Mouse (Mus musculus) hindbrain, embryonic 14.5 days (tissue): ENCODE results near the gene Wfs1. TPM values are rescaled to one million over a fixed set of nuclear protein-coding genes. Genes with fewer than 3 reads are reported as not detected.

Experiments
- ATAC-seq: fragments of 200-750 bp; cut with Nextera tagmentation; 2 replicates; pipeline ENCODE4 v1.8.0; 2017; ENCODE audit warnings: moderate number of reproducible peaks, mild to moderate bottlenecking, moderate TSS enrichment, moderate library complexity; ENCODE audit not compliant: low FRiP score
- DNase-seq: peaks from one replicate; pipeline ENCODE4 v3.0.0-alpha.2; 2015; ENCODE audit warnings: low spot score
- H3K27ac ChIP-seq: fragments of 300-500 bp; sonication (generic); 2 replicates; pipeline ENCODE4 v1.5.1; 2014; ENCODE audit warnings: mild to moderate bottlenecking, moderate library complexity
- H3K27me3 ChIP-seq: fragments of 300-500 bp; sonication (generic); 2 replicates; pipeline ENCODE4 v1.6.1; 2014; ENCODE audit warnings: mild to moderate bottlenecking, low read length, mixed read lengths; ENCODE audit not compliant: control insufficient read depth, insufficient read depth
- H3K36me3 ChIP-seq: fragments of 300-500 bp; sonication (generic); replicated peaks from 2 replicates; pipeline ENCODE4 v1.6.1; 2014; ENCODE audit not compliant: control insufficient read depth, insufficient read depth
- H3K4me1 ChIP-seq: fragments of 300-500 bp; sonication (generic); replicated peaks from 2 replicates; pipeline ENCODE4 v1.6.1; 2014; ENCODE audit warnings: antibody characterized with exemption, low read length, mixed read lengths; ENCODE audit not compliant: control insufficient read depth, insufficient read depth
- H3K4me2 ChIP-seq: fragments of 300-500 bp; sonication (generic); replicated peaks from 2 replicates; pipeline ENCODE4 v1.6.1; 2014; ENCODE audit warnings: mild to moderate bottlenecking, moderate library complexity
- H3K4me3 ChIP-seq: fragments of 300-500 bp; sonication (generic); replicated peaks from 2 replicates; pipeline ENCODE4 v1.5.1; 2014; ENCODE audit warnings: mild to moderate bottlenecking, low read length
- H3K9ac ChIP-seq: fragments of 300-500 bp; sonication (generic); 2 replicates; pipeline ENCODE4 v1.6.1; 2014
- H3K9me3 ChIP-seq: fragments of 300-500 bp; sonication (generic); 2 replicates; pipeline ENCODE4 v1.6.1; 2016; ENCODE audit warnings: low read length; ENCODE audit not compliant: control insufficient read depth
- WGBS: fragments of 180-500 bp; shearing (Covaris S2); extraction: QIAGEN DNeasy Blood & Tissue Kit; methylation state at CpG from one replicate; pipeline ENCODE4 v1.1.7; 2014; 5-methylcytosine and 5-hydroxymethylcytosine counted together
- polyA plus RNA-seq: library from polyadenylated mRNA; unstranded; fragments of >200 nt; fragmentation: Nextera tagmentation; extraction: Ambion mirVana; gene quantifications from 2 replicates; pipeline ENCODE4 v1.2.1, GENCODE M21; 2014

Gene Wfs1
- 6.8 and 8.4 TPM in 2 replicates for polyA plus RNA-seq

DNA sequence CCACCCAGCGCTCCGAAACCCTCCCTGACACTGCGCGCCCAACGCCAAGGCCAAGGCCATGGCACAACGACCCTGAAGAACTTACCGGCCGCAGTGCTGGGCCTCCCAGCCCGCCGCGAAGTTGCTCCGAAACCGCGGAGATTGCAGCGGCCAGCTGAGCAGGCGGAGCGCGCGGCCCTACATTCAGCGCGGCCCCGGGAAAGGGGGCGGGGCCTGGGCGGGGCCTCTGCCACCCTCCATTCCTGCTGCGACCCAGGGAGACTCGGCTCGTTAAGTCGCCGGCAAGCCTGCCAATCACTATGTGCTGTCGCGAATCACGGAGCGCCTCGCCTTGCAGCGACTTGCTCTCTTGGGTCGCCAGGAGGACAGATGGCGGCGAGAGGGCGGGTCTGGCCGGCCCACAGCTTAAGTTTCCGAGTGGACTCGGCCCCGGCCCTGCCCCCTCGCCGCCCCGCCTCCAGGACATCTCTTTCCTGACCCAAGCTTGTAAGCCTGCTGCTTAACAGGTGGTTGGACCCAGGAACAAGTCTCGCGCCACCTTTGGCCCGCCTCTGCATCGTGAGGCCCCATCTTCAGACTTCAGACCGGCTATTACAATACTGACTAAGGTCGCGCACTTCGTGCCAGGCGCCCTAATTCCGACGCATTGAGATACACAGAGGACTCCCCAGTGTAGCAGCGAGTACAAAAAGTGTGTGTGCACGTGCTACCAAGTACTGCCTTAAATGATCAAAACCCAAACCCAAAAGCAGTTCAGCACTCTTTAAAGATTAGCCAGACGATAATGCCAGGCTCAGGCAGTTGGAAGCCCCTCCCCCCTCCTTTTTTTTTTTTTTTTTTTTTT is at the start of gene Wfs1:
Wfs1 (minus strand) TSS at position 425 of the 844 bp plus-strand sequence.
- peak; percentile 97 for ATAC-seq
- WGBS: under 1% methylated on average over 60 of the region's 60 CpGs

DNA sequence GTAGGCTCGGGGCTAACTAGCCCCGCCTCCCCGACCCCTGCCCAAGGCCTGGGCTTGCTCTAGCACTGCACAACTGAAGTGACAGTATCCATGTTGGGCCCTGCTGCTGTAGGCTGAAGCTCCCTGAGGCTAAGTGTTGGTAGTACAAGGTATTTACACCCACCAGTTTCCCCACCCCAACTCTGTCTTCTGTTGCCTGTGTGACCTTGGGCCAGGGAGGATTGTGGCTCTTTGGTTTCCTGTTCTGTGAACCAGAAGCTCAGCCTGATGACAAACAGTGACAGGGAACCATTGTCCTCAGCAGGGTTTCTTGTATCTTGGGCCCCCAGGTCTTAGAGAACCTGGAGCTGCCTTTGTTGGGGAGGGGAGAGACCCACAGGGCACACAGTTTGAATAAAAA is 47.9 kb upstream of the Wfs1 start:
- H3K4me2 ChIP-seq: no peak overlapping the region
- H3K27me3 ChIP-seq: no peaks in the 10 kb centered on the region
- ATAC-seq (no peak), DNase-seq (no peak)
- no peak overlapping the region for H3K9ac ChIP-seq
- H3K9me3 ChIP-seq: no peaks in the 10 kb centered on the region
- H3K4me1 ChIP-seq: no peaks in the 10 kb centered on the region
- H3K36me3 ChIP-seq: no peaks in the 10 kb centered on the region
- no peak overlapping the region for H3K4me3 ChIP-seq
- 72% methylated on average over 3 of the region's 3 CpGs for WGBS
- no peak overlapping the region for H3K27ac ChIP-seq

More for the DNA sequence above, at the start of gene Wfs1:
- Histone ChIP-seq H3K4me1 (no peaks in the 10 kb centered on the region), H3K9me3 (no peaks in the 10 kb centered on the region), H3K4me2 (peak within 1 kb of the TSS; percentile 90), H3K9ac (peak within 1 kb of the TSS; percentile 59), H3K27me3 (no peaks in the 10 kb centered on the region), H3K27ac (no peak within 1 kb of the TSS), H3K4me3 (peak within 1 kb of the TSS; percentile 47), H3K36me3 (no peaks in the 10 kb centered on the region)
- peak; percentile 91 for DNase-seq

DNA sequence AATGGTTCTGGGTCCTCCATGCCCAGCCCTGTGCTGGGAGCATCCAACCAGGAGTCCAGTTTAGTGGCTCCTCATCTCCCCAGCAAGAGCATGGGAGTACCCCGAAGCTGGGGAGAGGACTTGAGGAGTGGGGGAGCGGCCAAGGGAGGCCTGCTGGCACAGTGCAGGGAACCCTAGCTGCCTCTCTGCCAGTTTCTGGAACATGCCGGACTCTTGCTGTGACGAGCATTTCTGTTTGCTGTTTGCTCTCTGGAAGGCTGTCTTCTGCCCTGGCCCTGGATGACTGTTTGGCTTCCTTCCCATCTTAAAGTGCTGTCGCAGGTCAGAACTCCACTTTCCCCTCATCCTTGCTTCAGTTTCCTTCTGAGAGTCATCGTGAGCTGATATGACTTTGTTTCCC is 46.9 kb upstream of the Wfs1 start:
- DNase-seq: no peak
- no peaks in the 10 kb centered on the region for H3K9me3 ChIP-seq
- H3K4me2 ChIP-seq: no peak overlapping the region
- 83% methylated on average over 6 of the region's 6 CpGs for WGBS
- peaks cover 7% of the 10 kb centered on the region for H3K27me3 ChIP-seq
- H3K4me1 ChIP-seq: no peaks in the 10 kb centered on the region
- no peak for ATAC-seq
- no peaks in the 10 kb centered on the region for H3K36me3 ChIP-seq
- no peak overlapping the region for H3K4me3 ChIP-seq
- no peak overlapping the region for H3K27ac ChIP-seq
- no peak overlapping the region for H3K9ac ChIP-seq

DNA sequence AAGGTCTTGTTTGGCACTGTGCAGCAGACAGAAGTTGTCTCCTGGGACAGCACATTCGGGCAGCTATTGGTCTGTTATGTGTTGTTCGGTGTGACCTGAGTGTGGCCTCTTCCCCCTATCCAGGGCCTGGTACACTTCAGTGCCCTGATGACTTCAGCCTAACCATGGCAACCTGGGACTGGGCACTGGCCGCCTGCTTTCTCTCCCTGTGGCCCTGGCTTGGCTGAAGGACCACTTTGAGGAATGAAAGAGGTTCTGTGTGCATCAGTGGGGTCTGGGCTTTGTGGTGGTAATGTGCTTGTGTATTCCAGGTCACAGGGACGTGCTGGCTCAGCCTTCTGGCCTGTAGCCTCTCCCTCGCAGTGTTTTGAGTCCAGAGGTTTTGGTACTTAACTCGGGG is 46.2 kb upstream of the Wfs1 start:
- 61% methylated on average over 6 of the region's 6 CpGs for WGBS
- no peak overlapping the region for H3K4me2 ChIP-seq
- no peaks in the 10 kb centered on the region for H3K36me3 ChIP-seq
- no peaks in the 10 kb centered on the region for H3K9me3 ChIP-seq
- no peak overlapping the region for H3K4me3 ChIP-seq
- no peak overlapping the region for H3K9ac ChIP-seq
- H3K27me3 ChIP-seq: peaks cover 9% of the 10 kb centered on the region
- no peaks in the 10 kb centered on the region for H3K4me1 ChIP-seq
- DNase-seq (no peak), ATAC-seq (peak; percentile 52; the same call in 1 of the 2 replicates)
- H3K27ac ChIP-seq: no peak overlapping the region

DNA sequence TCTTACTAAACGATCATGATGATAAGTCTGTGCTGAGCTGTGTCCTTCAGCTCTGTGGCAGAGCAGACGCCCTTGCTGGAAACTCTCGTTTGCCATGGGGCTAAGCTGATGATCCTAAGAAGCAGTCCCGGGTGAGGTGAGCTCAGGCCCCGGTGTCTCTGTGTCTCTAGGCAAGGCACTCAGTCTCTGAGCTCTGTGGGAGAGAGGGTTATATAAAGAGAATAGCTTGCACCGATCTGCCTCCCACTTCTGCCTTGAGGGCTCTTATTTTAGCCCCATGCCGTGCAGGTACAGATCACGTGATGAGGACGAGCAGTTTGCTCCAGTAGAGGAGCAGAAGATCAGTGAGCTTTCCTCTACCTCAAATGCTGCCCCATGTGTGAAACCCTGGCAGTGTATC is 41.7 kb upstream of the Wfs1 start:
- H3K9ac ChIP-seq: no peak overlapping the region
- no peak overlapping the region for H3K27ac ChIP-seq
- H3K36me3 ChIP-seq: no peaks in the 10 kb centered on the region
- H3K9me3 ChIP-seq: no peaks in the 10 kb centered on the region
- DNase-seq (no peak), ATAC-seq (no peak)
- peaks cover 37% of the 10 kb centered on the region for H3K27me3 ChIP-seq
- no peak overlapping the region for H3K4me3 ChIP-seq
- H3K4me1 ChIP-seq: peaks cover 3% of the 10 kb centered on the region; the same call in 1 of the 2 replicates
- no peak overlapping the region for H3K4me2 ChIP-seq
- 62% methylated on average over 9 of the region's 9 CpGs for WGBS

DNA sequence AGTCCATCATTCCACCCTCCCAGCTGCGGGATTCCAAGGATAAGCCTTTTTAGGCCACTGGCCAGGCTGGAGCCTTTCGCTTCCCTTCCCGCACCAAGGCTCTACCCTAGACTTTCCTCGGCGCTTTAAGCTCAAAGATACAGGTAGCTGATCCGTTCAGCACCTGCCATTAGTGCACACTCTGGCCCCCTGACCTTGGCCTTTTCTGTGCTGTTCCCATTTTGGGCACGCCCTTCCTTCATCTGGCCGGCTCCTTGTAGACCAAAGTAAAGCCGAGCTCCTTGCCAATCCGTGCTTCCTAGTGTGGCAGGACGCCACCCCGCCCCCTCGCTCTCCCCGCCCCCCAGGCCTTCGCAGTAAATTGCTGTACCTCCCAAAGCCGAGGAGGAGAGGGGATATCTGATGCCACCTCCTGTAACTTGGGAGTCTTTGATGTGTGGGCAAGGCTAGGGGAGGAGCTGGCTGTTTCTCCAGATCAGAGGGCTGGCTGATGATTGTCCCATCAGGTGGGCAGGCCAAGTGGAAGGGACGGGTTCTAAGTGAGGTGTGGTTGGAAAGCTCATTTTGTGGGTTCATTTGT is 40.4 kb upstream of the Wfs1 start:
- Histone ChIP-seq H3K4me1 (peaks cover 3% of the 10 kb centered on the region; the same call in 1 of the 2 replicates), H3K9me3 (no peaks in the 10 kb centered on the region), H3K4me2 (peak overlapping the region; percentile 89), H3K27ac (peak overlapping the region; percentile 86; the same call in 1 of the 2 replicates), H3K36me3 (no peaks in the 10 kb centered on the region), H3K4me3 (peak overlapping the region; percentile 84), H3K9ac (peak overlapping the region; percentile 84), H3K27me3 (peaks cover 39% of the 10 kb centered on the region)
- ATAC-seq: no peak
- no peak for DNase-seq
- WGBS: 1% methylated on average over 17 of the region's 17 CpGs

DNA sequence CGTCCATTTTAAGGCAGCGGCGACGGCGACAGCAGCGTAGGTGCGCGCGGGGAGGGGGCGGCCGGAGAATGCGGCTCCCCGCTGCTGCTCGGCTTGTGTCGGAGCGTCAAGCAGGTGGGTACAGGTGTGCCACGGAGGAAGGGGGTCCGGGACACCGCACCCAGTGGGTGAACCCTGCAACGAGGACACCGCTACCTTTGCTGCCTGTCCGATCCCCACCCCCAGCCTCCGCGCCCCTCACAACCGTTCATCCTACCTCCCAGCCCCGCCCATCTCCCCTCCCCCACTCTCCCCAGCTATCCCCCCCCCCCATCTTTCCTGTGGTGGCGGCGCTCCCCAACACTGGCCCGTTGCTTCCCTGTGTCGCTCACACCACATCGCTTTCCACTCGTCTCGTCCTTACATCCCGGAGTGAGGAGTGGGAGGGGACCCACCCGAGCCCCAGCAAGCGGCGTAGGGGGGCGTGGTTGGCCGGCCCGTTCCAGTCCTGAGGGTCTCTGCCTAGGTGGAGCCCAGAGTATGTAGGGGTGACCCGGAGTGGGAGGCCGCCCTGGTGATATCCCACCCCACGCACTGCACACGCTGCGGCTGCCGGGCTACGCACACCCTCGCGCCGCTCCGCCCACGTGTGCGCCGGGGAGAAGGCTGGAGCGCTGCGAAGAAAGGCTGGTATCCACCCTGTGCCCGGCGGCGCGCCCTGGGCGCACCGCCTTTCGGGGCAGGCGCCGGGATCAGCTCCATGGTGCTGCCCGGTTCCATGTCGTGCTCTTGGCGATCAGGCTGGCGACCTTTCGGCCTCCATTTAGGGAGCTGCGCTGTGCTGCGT is 39.7 kb upstream of the Wfs1 start:
- Histone ChIP-seq H3K36me3 (no peaks in the 10 kb centered on the region), H3K4me2 (peak overlapping the region; percentile 89), H3K4me1 (peaks cover 3% of the 10 kb centered on the region; the same call in 1 of the 2 replicates), H3K9me3 (no peaks in the 10 kb centered on the region), H3K27ac (peak overlapping the region; percentile 86), H3K27me3 (peaks cover 39% of the 10 kb centered on the region), H3K4me3 (peak overlapping the region; percentile 84), H3K9ac (peak overlapping the region; percentile 84)
- DNase-seq: peak; percentile 51
- peak; percentile 83 for ATAC-seq
- WGBS: 1% methylated on average over 71 of the region's 72 CpGs

DNA sequence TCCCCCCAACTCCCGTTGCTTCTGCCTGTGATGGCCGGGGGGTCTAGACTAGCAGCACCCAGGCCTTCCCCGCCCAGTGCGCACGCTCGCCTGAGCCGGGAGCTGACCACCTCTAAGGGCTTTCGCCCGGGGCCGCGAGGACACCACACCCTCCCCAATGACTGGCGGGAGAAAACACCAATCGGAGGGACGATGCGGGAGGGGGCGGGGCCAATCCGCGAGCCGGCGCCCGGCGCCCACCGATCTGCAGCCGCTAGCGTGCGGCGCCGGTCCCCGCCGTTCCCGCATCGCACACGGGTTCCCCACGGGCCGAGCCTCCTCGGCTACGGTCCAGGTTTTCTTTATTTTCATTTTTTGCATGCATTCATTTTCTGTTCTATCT is 39.1 kb upstream of the Wfs1 start:
- H3K27ac ChIP-seq: peak overlapping the region; percentile 86
- ATAC-seq (peak; percentile 88), DNase-seq (peak; percentile 91)
- no peaks in the 10 kb centered on the region for H3K9me3 ChIP-seq
- H3K9ac ChIP-seq: peak overlapping the region; percentile 84
- under 1% methylated on average over 37 of the region's 37 CpGs for WGBS
- peak overlapping the region; percentile 84 for H3K4me3 ChIP-seq
- H3K4me1 ChIP-seq: peaks cover 3% of the 10 kb centered on the region; the same call in 1 of the 2 replicates
- peak overlapping the region; percentile 89 for H3K4me2 ChIP-seq
- H3K27me3 ChIP-seq: peaks cover 39% of the 10 kb centered on the region
- H3K36me3 ChIP-seq: no peaks in the 10 kb centered on the region

DNA sequence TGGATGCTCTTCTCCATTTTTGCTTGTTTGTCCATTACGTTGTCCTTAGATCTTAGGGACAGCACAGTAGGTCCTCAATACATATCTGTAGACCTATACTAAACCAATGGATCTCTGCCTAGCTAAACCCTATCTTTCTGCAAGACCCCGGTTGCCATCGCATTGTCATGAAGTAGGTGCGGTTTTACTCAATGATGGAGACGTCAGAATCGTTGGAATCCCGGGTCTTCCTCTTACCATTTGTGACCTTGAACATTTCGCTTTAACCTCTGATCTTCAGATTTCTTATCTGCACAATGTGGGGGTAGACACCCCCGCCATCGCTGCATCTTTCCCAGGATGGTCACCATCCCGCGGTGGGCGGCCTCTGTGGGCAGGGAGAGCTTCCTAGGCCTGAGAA is 38.7 kb upstream of the Wfs1 start:
- Histone ChIP-seq H3K4me1 (peaks cover 3% of the 10 kb centered on the region; the same call in 1 of the 2 replicates), H3K4me2 (peak overlapping the region; percentile 89), H3K4me3 (peak overlapping the region; percentile 84), H3K27ac (peak overlapping the region; percentile 75), H3K36me3 (no peaks in the 10 kb centered on the region), H3K27me3 (peaks cover 39% of the 10 kb centered on the region), H3K9me3 (no peaks in the 10 kb centered on the region), H3K9ac (peak overlapping the region; percentile 84)
- peak; percentile 14; the same call in 1 of the 2 replicates for ATAC-seq
- DNase-seq: peak; percentile 55
- WGBS: 13% methylated on average over 13 of the region's 13 CpGs
